Comparison of ENCODE assay signal across 17 mouse cellular contexts in genomic region chr2:167209900-167210299, GRCm38 (mm10). TPM values are rescaled to one million over a fixed set of nuclear protein-coding genes. Genes with fewer than 3 reads are reported as not detected.
A peak's percentile ranks its signal among the peaks of the same experiment; 100 is the strongest.
DNase-seq lines count a peak whose midpoint lies in the region.
"Had no signal": no experiment of that assay in that cellular context is flagged by ENCODE, and none has a peak within 500 bp of the region (broad histone marks: within the 10 kb centered on the region; RNA-seq: fewer than 3 reads in every experiment).

No protein-coding gene starts in this region.

- peak; percentile 35 for DNase-seq in adrenal gland, postnatal 25 days
- no peak for DNase-seq in adrenal gland, postnatal 4 days (ENCODE audit: low spot score in 2 of 2)
- peak; percentile 63 for DNase-seq in left cerebral cortex, postnatal 4 days
- no peak for DNase-seq in left cerebral cortex, adult 9 months (ENCODE audit: low spot score in 2 of 2)
- peak; percentile 82 for DNase-seq in cerebellum, adult 9-10 months
- no peak for DNase-seq in layer of hippocampus, postnatal 14 days (ENCODE audit: low spot score in 2 of 2)
- no peak for DNase-seq in kidney, postnatal 25 days
- no peak for DNase-seq in thymus, postnatal 14 days
- DNase-seq: forebrain, postnatal 0 days; gastrocnemius, postnatal 25 days; kidney, adult 18-20 months; kidney, postnatal 10 days; liver, postnatal 0 days; thymus, adult 18-20 months; thymus, postnatal 4 days had no signal

- intact Hi-C loops in left cerebral cortex, postnatal 4 days (cut with DNase I): no loop called here

RNA-seq across cellular contexts. Expression of gene Kcnb1, which starts 19.9 kb away (rescaled TPM):
- 10.8 and 14.5 TPM in 2 replicates for total RNA-seq in adrenal gland, postnatal 25 days (2021)
- 10 to 100 TPM; 15.8 to 17.0 TPM for total RNA-seq in adrenal gland, postnatal 4 days (2021)
- total RNA-seq in left cerebral cortex, postnatal 4 days (2021): 10 to 100 TPM; 46.5 to 50.9 TPM
- 10 to 100 TPM; 62.0 to 69.6 TPM for total RNA-seq in layer of hippocampus, postnatal 14 days (2021)

RNA-seq across cellular contexts. Expression of gene Ptgis, which starts 30.5 kb away (rescaled TPM):
- 17.7 and 24.9 TPM in 2 replicates for total RNA-seq in adrenal gland, postnatal 25 days (2021)
- total RNA-seq in adrenal gland, postnatal 4 days (2021): 10 to 100 TPM; 21.5 to 22.3 TPM
- 1 to 10 TPM; 2.6 to 3.2 TPM for total RNA-seq in left cerebral cortex, postnatal 4 days (2021)
- 1 to 10 TPM; 1.3 to 2.1 TPM for total RNA-seq in layer of hippocampus, postnatal 14 days (2021)
- total RNA-seq: monocyte, adult 5-6 weeks; neutrophil, adult 5-6 weeks had no signal

Comparison
In these comparisons a context has a peak if more than half of its experiments do, and no peak if none do; other contexts are left out.
1. DNase-seq: peak in adrenal gland, postnatal 25 days (single experiment), left cerebral cortex, postnatal 4 days (single experiment) and cerebellum, adult 9-10 months (single experiment); none in adrenal gland, postnatal 4 days (0 of 2), left cerebral cortex, adult 9 months (0 of 2), layer of hippocampus, postnatal 14 days (0 of 2), kidney, postnatal 25 days (0 of 2) and thymus, postnatal 14 days (single experiment).